Mouse (Mus musculus) lung, embryonic 15.5 days (tissue): ENCODE results near the gene Thsd4. TPM values are rescaled to one million over a fixed set of nuclear protein-coding genes. Genes with fewer than 3 reads are reported as not detected.

Experiments
- ATAC-seq: fragments of 200-750 bp; cut with Nextera tagmentation; 2 replicates; pipeline ENCODE4 v1.8.0; 2017; ENCODE audit warnings: moderate number of reproducible peaks, borderline replicate concordance; ENCODE audit not compliant: low FRiP score, low TSS enrichment; ENCODE audit errors: extremely low read depth
- H3K27ac ChIP-seq: fragments of 300-500 bp; sonication (generic); 2 replicates; pipeline ENCODE4 v1.5.1; 2015; ENCODE audit warnings: moderate library complexity, mild to moderate bottlenecking, inconsistent platforms
- H3K27me3 ChIP-seq: fragments of 300-500 bp; sonication (generic); 2 replicates; pipeline ENCODE4 v1.6.1; 2015; ENCODE audit warnings: inconsistent platforms
- H3K36me3 ChIP-seq: fragments of 300-500 bp; sonication (generic); 2 replicates; pipeline ENCODE4 v1.6.1; 2015; ENCODE audit warnings: inconsistent platforms
- H3K4me1 ChIP-seq: fragments of 300-500 bp; sonication (generic); 2 replicates; pipeline ENCODE4 v1.6.1; 2015; ENCODE audit warnings: inconsistent platforms
- H3K4me2 ChIP-seq: fragments of 300-500 bp; sonication (generic); 2 replicates; pipeline ENCODE4 v1.6.1; 2015; ENCODE audit warnings: inconsistent platforms, mild to moderate bottlenecking, moderate library complexity
- H3K4me3 ChIP-seq: fragments of 300-500 bp; sonication (generic); 2 replicates; pipeline ENCODE4 v1.5.1; 2015; ENCODE audit warnings: mild to moderate bottlenecking, inconsistent platforms
- H3K9ac ChIP-seq: fragments of 300-500 bp; sonication (generic); 2 replicates; pipeline ENCODE4 v1.6.1; 2015; ENCODE audit warnings: inconsistent platforms
- H3K9me3 ChIP-seq: fragments of 300-500 bp; sonication (generic); 2 replicates; pipeline ENCODE4 v1.6.1; 2016; ENCODE audit warnings: inconsistent platforms
- WGBS: fragments of 180-500 bp; shearing (Covaris S2); methylation state at CpG from one replicate; pipeline ENCODE4 v1.1.7; 2015; 5-methylcytosine and 5-hydroxymethylcytosine counted together
- polyA plus RNA-seq: library from polyadenylated mRNA; unstranded; fragments of >200 nt; fragmentation: Nextera tagmentation; extraction: Ambion mirVana; gene quantifications from 2 replicates; pipeline ENCODE4 v1.2.1, GENCODE M21; 2015

Thsd4 gene
- polyA plus RNA-seq, 1 experiment from 2014 or later: 10.0 TPM

GRCm38 (mm10) chr9:60025919-60026318 lies 495.9 kb downstream of the Thsd4 start:
- H3K9ac ChIP-seq: no peak overlapping the region
- no peak for ATAC-seq
- H3K27me3 ChIP-seq: no peaks in the 10 kb centered on the region
- no peak overlapping the region for H3K27ac ChIP-seq
- no peak overlapping the region for H3K4me3 ChIP-seq
- H3K9me3 ChIP-seq: no peaks in the 10 kb centered on the region
- H3K4me1 ChIP-seq: peaks cover 27% of the 10 kb centered on the region
- WGBS: 65% methylated on average over 6 of the region's 6 CpGs
- no peak overlapping the region for H3K4me2 ChIP-seq
- H3K36me3 ChIP-seq: no peaks in the 10 kb centered on the region

GRCm38 (mm10) chr9:60024971-60025370 lies 496.9 kb downstream of the Thsd4 start:
- Histone ChIP-seq H3K36me3 (no peaks in the 10 kb centered on the region), H3K4me2 (no peak overlapping the region), H3K4me3 (no peak overlapping the region), H3K9me3 (no peaks in the 10 kb centered on the region), H3K9ac (no peak overlapping the region), H3K27me3 (no peaks in the 10 kb centered on the region), H3K27ac (no peak overlapping the region), H3K4me1 (peaks cover 27% of the 10 kb centered on the region)
- WGBS: 13% methylated on average over 5 of the region's 5 CpGs
- ATAC-seq: peak; percentile 46; the same call in 1 of the 2 replicates

DNA sequence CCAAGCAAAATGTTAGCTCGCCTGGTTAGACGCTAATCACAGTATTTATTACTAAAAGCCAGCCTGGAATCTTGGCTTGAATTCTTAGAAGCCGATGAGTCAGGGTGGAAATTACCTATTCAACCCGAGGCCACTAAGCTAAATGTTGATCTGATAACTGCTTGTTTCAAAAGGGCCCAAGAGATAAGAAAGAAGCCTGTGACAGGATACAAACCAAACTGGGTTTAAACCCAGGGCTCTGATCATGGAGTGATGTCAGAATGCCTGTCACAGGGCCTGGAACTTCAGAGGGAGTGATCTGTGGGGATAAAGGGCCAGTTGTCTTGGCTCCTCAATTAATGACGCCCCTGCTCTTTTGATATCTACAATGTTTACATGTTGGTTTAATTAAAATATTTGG lies 497.3 kb downstream of the Thsd4 start:
- 13% methylated on average over 5 of the region's 5 CpGs for WGBS
- no peak; the same call in 1 of the 2 replicates for ATAC-seq
- no peak overlapping the region for H3K4me3 ChIP-seq
- H3K4me2 ChIP-seq: no peak overlapping the region
- no peaks in the 10 kb centered on the region for H3K36me3 ChIP-seq
- no peak overlapping the region for H3K9ac ChIP-seq
- no peaks in the 10 kb centered on the region for H3K27me3 ChIP-seq
- H3K27ac ChIP-seq: no peak overlapping the region
- peaks cover 27% of the 10 kb centered on the region for H3K4me1 ChIP-seq
- no peaks in the 10 kb centered on the region for H3K9me3 ChIP-seq

DNA sequence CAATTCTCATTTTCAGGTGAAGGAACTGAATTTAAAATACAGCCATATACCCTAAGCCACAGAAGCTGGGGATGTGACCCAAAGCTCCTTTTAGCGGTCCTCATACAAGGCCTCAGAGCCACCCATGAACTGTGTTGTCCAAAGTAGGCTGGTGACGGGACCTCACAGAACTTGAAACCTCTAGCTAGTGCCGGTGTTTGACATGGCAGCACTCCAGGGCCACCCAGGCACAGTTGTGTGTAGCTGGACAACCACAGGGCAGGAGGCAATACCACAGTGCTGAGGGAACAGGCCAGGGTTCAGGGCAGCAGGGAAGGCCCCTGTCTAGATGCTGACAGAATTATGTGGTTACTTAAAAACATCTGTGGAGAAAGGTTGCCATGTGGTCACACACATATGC lies 499.5 kb downstream of the Thsd4 start:
- Histone ChIP-seq H3K36me3 (no peaks in the 10 kb centered on the region), H3K27ac (no peak overlapping the region), H3K4me1 (peaks cover 27% of the 10 kb centered on the region), H3K4me3 (no peak overlapping the region), H3K27me3 (no peaks in the 10 kb centered on the region), H3K4me2 (no peak overlapping the region), H3K9me3 (no peaks in the 10 kb centered on the region), H3K9ac (no peak overlapping the region)
- WGBS: 50% methylated on average over 3 of the region's 3 CpGs
- 0 out of 2 replicates have a peak, but pooled peaks have one; percentile 39 for ATAC-seq

- H3K9ac ChIP-seq: no peak overlapping the region
- no peaks in the 10 kb centered on the region for H3K27me3 ChIP-seq
- no peaks in the 10 kb centered on the region for H3K9me3 ChIP-seq
- ATAC-seq: no peak
- no peak overlapping the region for H3K27ac ChIP-seq
- no peak overlapping the region for H3K4me2 ChIP-seq
- no peaks in the 10 kb centered on the region for H3K36me3 ChIP-seq
- H3K4me1 ChIP-seq: peaks cover 23% of the 10 kb centered on the region
- 48% methylated on average over 1 of the region's 1 CpGs for WGBS
- H3K4me3 ChIP-seq: no peak overlapping the region
Observed at GRCm38 (mm10) chr9:60020444-60020843, 501.4 kb downstream of the Thsd4 start.

GRCm38 (mm10) chr9:60010285-60010684 lies 511.6 kb downstream of the Thsd4 start:
- Histone ChIP-seq H3K4me2 (no peak overlapping the region), H3K27ac (no peak overlapping the region), H3K9ac (no peak overlapping the region), H3K27me3 (no peaks in the 10 kb centered on the region), H3K4me3 (no peak overlapping the region), H3K36me3 (no peaks in the 10 kb centered on the region), H3K9me3 (no peaks in the 10 kb centered on the region), H3K4me1 (no peaks in the 10 kb centered on the region)
- WGBS: 57% methylated on average over 1 of the region's 1 CpGs
- no peak for ATAC-seq

DNA sequence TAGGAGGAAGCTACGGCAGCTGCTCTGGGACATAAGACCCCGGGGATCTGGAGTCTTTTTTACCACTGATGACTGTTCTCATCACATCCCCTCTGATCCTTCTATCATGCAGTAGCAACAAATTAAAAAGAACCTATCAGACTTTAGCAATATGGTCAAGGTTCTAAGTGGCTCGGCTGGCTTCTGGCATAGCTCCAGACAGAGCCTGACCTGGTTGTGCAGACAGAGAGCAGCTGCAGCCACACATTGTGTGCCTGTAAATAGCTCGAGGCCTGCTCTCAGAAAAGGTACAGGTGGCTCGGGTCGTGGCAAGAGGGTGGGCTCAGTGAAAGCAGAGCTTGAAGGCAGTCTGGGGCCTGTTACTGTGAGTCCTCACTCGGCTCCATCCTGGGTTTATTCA lies 512.9 kb downstream of the Thsd4 start:
- H3K9me3 ChIP-seq: no peaks in the 10 kb centered on the region
- H3K27ac ChIP-seq: no peak overlapping the region
- H3K9ac ChIP-seq: no peak overlapping the region
- H3K36me3 ChIP-seq: no peaks in the 10 kb centered on the region
- H3K4me1 ChIP-seq: no peaks in the 10 kb centered on the region
- no peak overlapping the region for H3K4me2 ChIP-seq
- H3K4me3 ChIP-seq: no peak overlapping the region
- no peak for ATAC-seq
- H3K27me3 ChIP-seq: no peaks in the 10 kb centered on the region
- 43% methylated on average over 7 of the region's 7 CpGs for WGBS

GRCm38 (mm10) chr9:60002323-60002722 lies 519.5 kb downstream of the Thsd4 start:
- no peak overlapping the region for H3K4me2 ChIP-seq
- H3K4me1 ChIP-seq: no peaks in the 10 kb centered on the region
- H3K36me3 ChIP-seq: no peaks in the 10 kb centered on the region
- H3K27ac ChIP-seq: no peak overlapping the region
- no peak overlapping the region for H3K4me3 ChIP-seq
- WGBS: 86% methylated on average over 8 of the region's 8 CpGs
- no peak overlapping the region for H3K9ac ChIP-seq
- no peak for ATAC-seq
- no peaks in the 10 kb centered on the region for H3K9me3 ChIP-seq
- H3K27me3 ChIP-seq: no peaks in the 10 kb centered on the region

GRCm38 (mm10) chr9:60001444-60001843 lies 520.4 kb downstream of the Thsd4 start:
- Histone ChIP-seq H3K9ac (no peak overlapping the region), H3K9me3 (no peaks in the 10 kb centered on the region), H3K27ac (no peak overlapping the region), H3K4me2 (no peak overlapping the region), H3K4me3 (no peak overlapping the region), H3K4me1 (no peaks in the 10 kb centered on the region), H3K27me3 (no peaks in the 10 kb centered on the region), H3K36me3 (no peaks in the 10 kb centered on the region)
- 78% methylated on average over 3 of the region's 3 CpGs for WGBS
- ATAC-seq: no peak

DNA sequence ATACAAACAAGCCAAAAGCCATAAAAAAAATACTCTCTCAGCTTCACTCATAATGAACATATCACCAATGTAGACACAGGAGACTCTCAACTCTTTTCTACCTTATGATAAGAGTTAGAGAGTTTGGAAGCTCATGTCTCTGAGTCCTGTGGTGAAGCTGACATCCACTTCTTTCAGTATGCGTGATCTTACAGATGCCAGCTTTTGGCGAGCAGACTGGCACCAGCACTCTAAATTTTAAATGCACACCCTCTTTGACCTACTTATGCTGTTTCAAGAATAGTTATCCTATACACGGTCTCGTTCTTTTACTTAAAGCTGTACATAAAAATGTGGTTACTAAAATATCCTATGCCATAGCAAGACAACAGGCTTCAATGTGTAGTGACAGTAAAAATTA lies 524.1 kb downstream of the Thsd4 start:
- Histone ChIP-seq H3K4me1 (no peaks in the 10 kb centered on the region), H3K4me3 (no peak overlapping the region), H3K27ac (no peak overlapping the region), H3K27me3 (no peaks in the 10 kb centered on the region), H3K36me3 (no peaks in the 10 kb centered on the region), H3K4me2 (no peak overlapping the region), H3K9ac (no peak overlapping the region), H3K9me3 (no peaks in the 10 kb centered on the region)
- 89% methylated on average over 4 of the region's 4 CpGs for WGBS
- ATAC-seq: no peak

GRCm38 (mm10) chr9:59991407-59991806 lies 530.4 kb downstream of the Thsd4 start:
- Histone ChIP-seq H3K27me3 (no peaks in the 10 kb centered on the region), H3K4me1 (no peaks in the 10 kb centered on the region), H3K36me3 (no peaks in the 10 kb centered on the region), H3K9ac (no peak overlapping the region), H3K4me2 (no peak overlapping the region), H3K4me3 (no peak overlapping the region), H3K9me3 (no peaks in the 10 kb centered on the region), H3K27ac (no peak overlapping the region)
- no peak for ATAC-seq
- WGBS: 68% methylated on average over 5 of the region's 5 CpGs

GRCm38 (mm10) chr9:59989864-59990263 lies 532.0 kb downstream of the Thsd4 start:
- Histone ChIP-seq H3K9ac (no peak overlapping the region), H3K4me1 (no peaks in the 10 kb centered on the region), H3K4me3 (no peak overlapping the region), H3K27me3 (no peaks in the 10 kb centered on the region), H3K36me3 (no peaks in the 10 kb centered on the region), H3K9me3 (no peaks in the 10 kb centered on the region), H3K27ac (no peak overlapping the region), H3K4me2 (no peak overlapping the region)
- WGBS: 2% methylated on average over 1 of the region's 1 CpGs
- no peak for ATAC-seq

DNA sequence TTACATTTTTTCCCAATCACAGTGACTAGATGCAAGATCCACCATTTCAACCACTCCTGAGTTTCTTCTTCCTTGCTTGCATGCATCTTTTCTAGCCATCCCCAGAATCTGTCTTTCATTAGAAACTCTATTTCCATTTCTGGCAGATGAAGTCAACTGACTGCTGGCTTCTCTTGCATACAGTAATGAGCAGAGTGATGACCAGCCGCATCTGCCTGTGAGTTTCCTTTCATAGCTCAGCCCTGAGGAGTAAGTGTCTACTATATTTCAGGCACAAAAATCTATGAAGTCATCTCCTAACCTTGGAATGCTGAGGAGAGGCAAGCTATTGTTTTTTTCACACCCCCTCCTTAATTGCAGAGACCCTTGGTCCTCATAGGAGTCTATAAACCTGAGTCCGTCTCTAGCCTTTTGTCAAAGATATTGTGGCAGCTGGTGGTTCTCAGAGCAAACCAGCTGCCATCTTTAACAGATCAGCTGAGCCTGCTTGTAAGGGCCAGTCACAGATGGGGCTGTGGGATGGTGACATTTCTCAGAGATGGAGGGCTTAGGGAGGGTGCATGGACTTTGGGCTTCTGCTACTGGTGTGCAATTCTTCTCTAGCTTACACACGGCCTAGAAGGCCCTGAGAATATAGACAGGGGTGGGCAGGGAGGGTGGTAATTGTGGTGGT lies 535.8 kb downstream of the Thsd4 start:
- Histone ChIP-seq H3K4me3 (no peak overlapping the region), H3K4me1 (no peaks in the 10 kb centered on the region), H3K27ac (no peak overlapping the region), H3K27me3 (no peaks in the 10 kb centered on the region), H3K4me2 (no peak overlapping the region), H3K9ac (no peak overlapping the region), H3K36me3 (no peaks in the 10 kb centered on the region), H3K9me3 (no peaks in the 10 kb centered on the region)
- ATAC-seq: no peak
- 72% methylated on average over 3 of the region's 3 CpGs for WGBS
